Mouse (Mus musculus) stomach, embryonic 14.5 days (tissue): ENCODE data around the gene Sec61a1. TPM values are rescaled to one million over a fixed set of nuclear protein-coding genes. Genes with fewer than 3 reads are reported as not detected.
A peak's percentile ranks its signal among the peaks of the same experiment; 100 is the strongest.

Experiments
- ATAC-seq: fragments of 200-750 bp; cut with Nextera tagmentation; 2 replicates; pipeline ENCODE4 v1.8.0; 2017; ENCODE audit warnings: low read depth, moderate TSS enrichment; ENCODE audit not compliant: insufficient number of reproducible peaks, insufficient read depth, low FRiP score
- H3K27ac ChIP-seq: fragments of 300-500 bp; sonication (generic); 2 replicates; pipeline ENCODE4 v1.5.1; 2014; ENCODE audit warnings: mild to moderate bottlenecking, low read length, moderate library complexity, mixed read lengths
- H3K27me3 ChIP-seq: fragments of 300-500 bp; sonication (generic); 2 replicates; pipeline ENCODE4 v1.6.1; 2014; ENCODE audit warnings: low read length, control low read depth, mixed read lengths; ENCODE audit not compliant: control insufficient read depth, insufficient read depth
- H3K36me3 ChIP-seq: fragments of 300-500 bp; sonication (generic); 2 replicates; pipeline ENCODE4 v1.6.1; 2014; ENCODE audit warnings: mild to moderate bottlenecking, control low read depth, low read length, moderate library complexity, mixed read lengths; ENCODE audit not compliant: control insufficient read depth, insufficient read depth
- H3K4me1 ChIP-seq: fragments of 300-500 bp; sonication (generic); 2 replicates; pipeline ENCODE4 v1.6.1; 2014; ENCODE audit warnings: low read length, control low read depth, mixed read lengths; ENCODE audit not compliant: control insufficient read depth, insufficient read depth
- H3K4me2 ChIP-seq: fragments of 300-500 bp; sonication (generic); replicated peaks from 2 replicates; pipeline ENCODE4 v1.6.1; 2014; ENCODE audit warnings: low read depth, low read length, control low read depth
- H3K4me3 ChIP-seq: fragments of 300-500 bp; sonication (generic); 2 replicates; pipeline ENCODE4 v1.5.1; 2014; ENCODE audit warnings: low read depth, low read length, control low read depth
- H3K9ac ChIP-seq: fragments of 300-500 bp; sonication (generic); replicated peaks from 2 replicates; pipeline ENCODE4 v1.6.1; 2014; ENCODE audit warnings: low read depth, mild to moderate bottlenecking, control low read depth, low read length, moderate library complexity, mixed read lengths
- H3K9me3 ChIP-seq: fragments of 300-500 bp; sonication (generic); 2 replicates; pipeline ENCODE4 v1.6.1; 2016; ENCODE audit warnings: low read depth, low read length, control low read depth; ENCODE audit not compliant: control insufficient read depth
- WGBS: fragments of 180-500 bp; shearing (Covaris S2); extraction: QIAGEN DNeasy Blood & Tissue Kit; methylation state at CpG from one replicate; pipeline ENCODE4 v1.1.7; 2014; 5-methylcytosine and 5-hydroxymethylcytosine counted together
- polyA plus RNA-seq: library from polyadenylated mRNA; unstranded; fragments of >200 nt; fragmentation: Nextera tagmentation; extraction: Ambion mirVana; gene quantifications from 2 replicates; pipeline ENCODE4 v1.2.1, GENCODE M21; 2014

Sec61a1 gene
- polyA plus RNA-seq, 1 experiment from 2014 or later = 217 TPM

DNA sequence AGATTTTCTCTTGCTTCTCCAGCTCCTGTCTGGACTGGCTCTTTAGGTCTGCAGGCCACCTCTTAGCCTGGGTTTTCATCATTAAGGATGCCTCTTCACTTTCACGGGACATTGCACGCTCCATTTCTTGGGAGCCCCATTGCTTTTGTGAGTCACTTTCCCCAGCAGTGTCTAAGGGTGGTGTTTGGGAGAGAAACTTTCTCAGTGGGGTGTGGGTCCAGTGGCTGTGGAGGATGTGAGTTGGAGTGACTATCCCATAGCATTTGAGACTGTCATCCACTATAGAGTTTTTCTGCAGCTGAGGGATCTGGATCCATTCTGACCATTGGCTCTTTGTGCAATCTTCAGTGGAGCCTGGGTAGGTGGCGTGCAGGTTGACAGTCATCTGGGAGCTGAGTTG is 4.7 kb upstream of the Sec61a1 start:
- no peak for ATAC-seq
- 91% methylated on average over 3 of the region's 3 CpGs for WGBS
- Histone ChIP-seq H3K9me3 (no peaks in the 10 kb centered on the region), H3K27me3 (no peaks in the 10 kb centered on the region), H3K4me2 (no peak overlapping the region), H3K4me3 (no peak overlapping the region), H3K4me1 (no peaks in the 10 kb centered on the region), H3K27ac (no peak overlapping the region), H3K36me3 (no peaks in the 10 kb centered on the region), H3K9ac (no peak overlapping the region)

DNA sequence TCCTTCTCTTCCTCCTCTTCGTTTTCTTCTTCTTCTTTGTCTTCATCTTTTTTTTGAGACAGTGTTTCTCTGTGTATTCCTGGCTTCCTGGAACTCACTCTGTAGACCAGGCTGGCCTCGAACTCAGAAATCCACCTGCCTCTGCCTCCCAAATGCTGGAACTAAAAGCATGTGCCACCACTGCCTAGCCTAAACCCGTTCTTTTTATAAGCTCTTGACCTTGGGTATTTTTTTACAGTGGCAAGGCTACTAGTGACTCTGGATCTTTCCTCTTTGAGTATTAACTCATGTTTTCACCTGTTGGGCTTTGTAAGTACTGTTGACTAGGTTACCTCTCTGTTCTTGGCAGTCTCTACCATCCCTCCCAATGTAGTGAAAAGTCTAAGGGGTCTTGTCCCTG is 4.3 kb upstream of the Sec61a1 start:
- no peaks in the 10 kb centered on the region for H3K27me3 ChIP-seq
- H3K36me3 ChIP-seq = no peaks in the 10 kb centered on the region
- WGBS = 70% methylated on average over 3 of the region's 3 CpGs
- no peak overlapping the region for H3K9ac ChIP-seq
- no peak overlapping the region for H3K4me2 ChIP-seq
- ATAC-seq = no peak
- no peaks in the 10 kb centered on the region for H3K4me1 ChIP-seq
- no peaks in the 10 kb centered on the region for H3K9me3 ChIP-seq
- H3K27ac ChIP-seq = no peak overlapping the region
- H3K4me3 ChIP-seq = no peak overlapping the region

DNA sequence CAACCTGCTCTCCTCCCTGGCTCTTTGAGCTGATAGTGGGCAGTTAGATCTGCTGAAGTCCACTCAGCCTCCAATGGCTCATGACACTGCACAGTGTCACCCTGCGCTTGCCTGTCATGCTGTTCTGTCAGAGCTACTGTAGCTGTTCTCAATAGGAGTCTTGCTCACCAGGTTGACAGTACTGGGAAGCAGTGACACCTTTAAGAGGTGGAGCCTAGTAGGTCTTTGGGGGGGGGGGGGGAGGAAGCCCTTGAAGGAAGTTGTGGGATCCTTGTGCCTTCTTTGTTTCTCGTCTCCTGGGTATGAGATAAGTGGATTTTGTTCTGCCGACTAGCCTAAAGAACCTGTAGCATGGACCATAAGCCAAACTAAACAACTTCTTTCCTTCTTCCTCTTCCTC is 3.9 kb upstream of the Sec61a1 start:
- 62% methylated on average over 3 of the region's 3 CpGs for WGBS
- no peak overlapping the region for H3K4me3 ChIP-seq
- H3K4me2 ChIP-seq = no peak overlapping the region
- no peaks in the 10 kb centered on the region for H3K9me3 ChIP-seq
- no peaks in the 10 kb centered on the region for H3K27me3 ChIP-seq
- H3K27ac ChIP-seq = no peak overlapping the region
- H3K9ac ChIP-seq = no peak overlapping the region
- no peaks in the 10 kb centered on the region; the same call in 1 of the 2 replicates for H3K4me1 ChIP-seq
- ATAC-seq = no peak
- H3K36me3 ChIP-seq = no peaks in the 10 kb centered on the region

DNA sequence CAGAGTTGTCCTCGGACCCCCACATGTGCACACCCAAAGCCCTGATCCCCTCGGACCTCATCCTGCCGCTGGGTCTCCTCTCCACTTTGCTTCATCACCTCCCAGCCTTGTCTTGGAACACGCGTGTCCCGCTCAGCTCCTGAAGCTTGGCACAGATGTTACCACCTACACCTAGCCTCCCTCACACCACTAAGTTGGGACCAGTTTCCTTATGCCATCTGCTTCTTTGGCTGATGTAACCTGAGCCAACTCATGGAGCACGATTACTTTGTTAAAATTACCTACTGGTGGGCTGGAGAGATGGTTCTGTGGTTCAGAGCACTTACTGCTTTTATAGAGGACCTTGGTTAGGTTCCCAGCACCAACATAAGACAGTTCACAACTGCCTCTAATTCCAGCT is 3.1 kb upstream of the Sec61a1 start:
- H3K4me2 ChIP-seq = no peak overlapping the region
- 87% methylated on average over 7 of the region's 7 CpGs for WGBS

DNA sequence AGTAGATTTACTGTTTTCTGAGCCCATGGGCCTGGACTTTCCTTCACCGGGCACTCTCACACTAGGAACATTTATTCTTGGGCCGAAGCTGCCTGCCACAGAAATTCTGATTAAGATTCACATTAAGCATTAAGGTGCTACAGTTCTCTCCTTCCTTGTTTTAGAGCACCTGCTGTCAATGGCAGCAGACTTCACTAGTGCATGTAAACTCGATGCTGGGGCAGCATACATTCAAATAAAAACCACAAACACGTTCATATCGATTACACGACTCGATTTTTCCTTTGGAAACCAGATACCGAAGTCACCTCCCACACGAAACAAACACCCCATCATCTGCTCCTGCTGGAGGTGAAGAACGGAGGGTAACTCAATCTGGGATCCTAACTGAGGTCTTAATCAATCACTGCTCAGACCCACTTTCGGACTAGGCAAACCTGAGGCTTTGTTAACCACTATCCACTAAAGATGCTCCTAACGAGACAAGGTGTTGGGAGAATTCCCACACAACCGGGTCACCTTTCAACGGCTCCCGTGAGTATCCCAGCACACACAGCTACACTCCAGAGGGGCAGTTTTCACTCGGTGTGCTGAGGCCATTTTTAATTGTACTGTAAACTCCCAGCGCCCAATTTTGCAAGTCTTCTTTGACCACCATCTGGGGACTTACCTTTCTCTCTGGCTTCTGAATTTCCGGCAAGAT is 853 bp downstream of the Sec61a1 start:
- peaks cover 29% of the 10 kb centered on the region for H3K36me3 ChIP-seq
- no peak for ATAC-seq
- peak overlapping the region; percentile 98 for H3K9ac ChIP-seq
- no peaks in the 10 kb centered on the region for H3K27me3 ChIP-seq
- H3K4me3 ChIP-seq = peak overlapping the region; percentile 88
- H3K9me3 ChIP-seq = no peaks in the 10 kb centered on the region
- H3K27ac ChIP-seq = peak overlapping the region; percentile 79; the same call in 1 of the 2 replicates
- H3K4me2 ChIP-seq = peak overlapping the region; percentile 87
- peaks cover 5% of the 10 kb centered on the region; the same call in 1 of the 2 replicates for H3K4me1 ChIP-seq
- 7% methylated on average over 18 of the region's 18 CpGs for WGBS

More for the DNA sequence above, 3.1 kb upstream of the Sec61a1 start:
- Histone ChIP-seq H3K4me3 (no peak overlapping the region), H3K27ac (no peak overlapping the region), H3K9me3 (no peaks in the 10 kb centered on the region), H3K27me3 (no peaks in the 10 kb centered on the region), H3K36me3 (no peaks in the 10 kb centered on the region; the same call in 1 of the 2 replicates), H3K4me1 (peaks cover 5% of the 10 kb centered on the region; the same call in 1 of the 2 replicates), H3K9ac (no peak overlapping the region)
- ATAC-seq = no peak

DNA sequence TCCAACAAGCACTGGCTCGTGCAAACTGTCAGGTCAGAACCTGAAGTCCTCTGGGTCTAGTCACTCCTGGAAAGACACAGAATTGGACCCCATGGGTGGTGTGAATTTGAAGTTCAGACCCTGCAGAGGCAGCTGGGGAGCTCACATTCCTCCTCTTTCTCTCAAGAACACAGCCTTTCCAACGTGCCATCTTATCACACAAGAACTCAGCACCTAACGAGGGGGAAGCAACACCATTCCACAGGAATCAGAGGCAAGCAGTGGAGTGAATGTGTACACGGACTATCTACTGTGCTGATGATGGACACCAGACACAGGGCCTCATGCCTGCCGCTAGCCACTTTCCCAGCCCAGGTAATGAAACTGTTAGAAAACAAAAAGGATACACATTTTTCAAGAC is 2.0 kb downstream of the Sec61a1 start:
- Histone ChIP-seq H3K27me3 (no peaks in the 10 kb centered on the region), H3K36me3 (peaks cover 40% of the 10 kb centered on the region), H3K4me2 (peak overlapping the region; percentile 87), H3K4me1 (peaks cover 5% of the 10 kb centered on the region; the same call in 1 of the 2 replicates), H3K9me3 (no peaks in the 10 kb centered on the region), H3K4me3 (no peak overlapping the region; the same call in 1 of the 2 replicates), H3K9ac (no peak overlapping the region), H3K27ac (no peak overlapping the region)
- WGBS = 66% methylated on average over 5 of the region's 5 CpGs
- ATAC-seq = no peak

DNA sequence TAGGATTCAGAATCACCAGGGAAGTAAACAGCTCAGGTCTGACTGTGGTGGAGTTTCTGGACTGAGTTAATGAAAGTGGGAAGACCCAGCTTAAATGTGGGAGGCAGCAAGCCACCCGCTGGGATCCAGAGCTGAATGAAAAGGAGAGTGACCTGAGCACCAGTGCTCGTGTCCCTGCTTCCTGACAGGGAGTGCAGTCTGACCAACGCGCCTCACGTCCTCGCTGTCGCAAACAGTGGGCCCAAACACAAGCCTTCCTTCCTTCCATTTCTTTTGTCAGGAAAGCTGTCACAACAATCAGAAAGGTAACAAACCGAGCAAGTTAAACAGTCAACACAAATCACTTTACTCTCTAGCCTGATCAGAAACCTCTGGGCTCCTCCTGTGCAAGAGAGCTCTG is 2.7 kb downstream of the Sec61a1 start:
- Histone ChIP-seq H3K27me3 (no peaks in the 10 kb centered on the region), H3K27ac (no peak overlapping the region), H3K9me3 (no peaks in the 10 kb centered on the region), H3K4me1 (peaks cover 5% of the 10 kb centered on the region; the same call in 1 of the 2 replicates), H3K4me2 (no peak overlapping the region), H3K9ac (no peak overlapping the region), H3K4me3 (no peak overlapping the region), H3K36me3 (peaks cover 47% of the 10 kb centered on the region)
- no peak for ATAC-seq
- 86% methylated on average over 8 of the region's 8 CpGs for WGBS

DNA sequence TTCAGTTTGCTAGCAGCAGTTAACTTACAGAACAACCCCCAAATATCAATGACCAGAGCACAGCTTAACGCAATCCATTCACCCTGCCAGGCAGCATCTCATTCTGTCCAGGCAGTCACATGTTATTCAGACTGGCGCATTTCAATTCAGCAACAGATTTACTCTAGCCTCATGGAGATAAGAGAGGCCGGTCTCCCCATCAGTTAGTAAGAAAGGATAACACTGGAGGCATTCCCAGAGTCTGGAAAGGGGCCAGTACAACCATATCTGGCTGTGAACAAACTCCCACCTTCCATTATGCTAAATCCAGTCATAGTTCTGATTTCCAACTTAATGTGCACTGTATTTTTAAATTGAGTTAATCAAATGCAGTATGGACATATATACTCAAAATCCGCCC is 4.2 kb downstream of the Sec61a1 start:
- Histone ChIP-seq H3K4me2 (no peak overlapping the region), H3K9me3 (no peaks in the 10 kb centered on the region), H3K27me3 (no peaks in the 10 kb centered on the region), H3K27ac (no peak overlapping the region), H3K9ac (no peak overlapping the region), H3K4me3 (no peak overlapping the region), H3K36me3 (peaks cover 62% of the 10 kb centered on the region), H3K4me1 (peaks cover 5% of the 10 kb centered on the region; the same call in 1 of the 2 replicates)
- no peak for ATAC-seq
- 80% methylated on average over 4 of the region's 4 CpGs for WGBS

DNA sequence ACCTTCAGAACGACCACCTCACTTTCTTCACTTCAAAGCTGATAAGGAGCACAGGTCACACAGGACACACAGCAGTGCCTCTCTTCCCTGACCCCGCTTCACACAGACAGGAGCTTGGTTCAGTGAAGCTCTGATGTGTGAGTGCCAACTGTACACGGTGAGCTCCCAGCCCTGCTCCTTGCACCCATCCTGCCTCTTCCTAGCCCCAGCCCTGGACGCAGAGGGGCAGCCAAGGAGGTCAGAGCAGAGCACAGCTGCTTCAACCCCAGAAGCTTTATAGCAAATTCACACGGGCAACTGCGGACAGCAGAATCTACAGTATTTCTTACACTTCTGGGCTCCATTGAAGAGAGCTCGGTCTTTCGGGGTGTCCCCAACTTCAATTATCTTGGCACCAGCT is 4.7 kb downstream of the Sec61a1 start:
- no peak overlapping the region for H3K27ac ChIP-seq
- no peak overlapping the region for H3K4me3 ChIP-seq
- H3K4me2 ChIP-seq = no peak overlapping the region
- peaks cover 64% of the 10 kb centered on the region for H3K36me3 ChIP-seq
- H3K9ac ChIP-seq = no peak overlapping the region
- WGBS = 90% methylated on average over 8 of the region's 8 CpGs
- no peak for ATAC-seq
- H3K27me3 ChIP-seq = no peaks in the 10 kb centered on the region
- H3K9me3 ChIP-seq = no peaks in the 10 kb centered on the region
- peaks cover 5% of the 10 kb centered on the region; the same call in 1 of the 2 replicates for H3K4me1 ChIP-seq
